Mouse (Mus musculus) mesoderm, embryonic 11.5 days (tissue): ENCODE measurements at regions not wholly inside any gene's neighbourhood (a gene's known extent, or its start where the extent isn't known, plus 50 kb on each side); places are given as distances from the start of the nearest gene placed in this dataset.
"Not testable (repeated sequence)": the region's sequence is repeated elsewhere in the genome, so short reads cannot be mapped to it uniquely, and the experiment has no call there.

Source experiments
- DNase-seq: peaks from one replicate; pipeline ENCODE4 v3.0.0-alpha.2; 2012; ENCODE audit warnings: low read depth, low spot score

DNA sequence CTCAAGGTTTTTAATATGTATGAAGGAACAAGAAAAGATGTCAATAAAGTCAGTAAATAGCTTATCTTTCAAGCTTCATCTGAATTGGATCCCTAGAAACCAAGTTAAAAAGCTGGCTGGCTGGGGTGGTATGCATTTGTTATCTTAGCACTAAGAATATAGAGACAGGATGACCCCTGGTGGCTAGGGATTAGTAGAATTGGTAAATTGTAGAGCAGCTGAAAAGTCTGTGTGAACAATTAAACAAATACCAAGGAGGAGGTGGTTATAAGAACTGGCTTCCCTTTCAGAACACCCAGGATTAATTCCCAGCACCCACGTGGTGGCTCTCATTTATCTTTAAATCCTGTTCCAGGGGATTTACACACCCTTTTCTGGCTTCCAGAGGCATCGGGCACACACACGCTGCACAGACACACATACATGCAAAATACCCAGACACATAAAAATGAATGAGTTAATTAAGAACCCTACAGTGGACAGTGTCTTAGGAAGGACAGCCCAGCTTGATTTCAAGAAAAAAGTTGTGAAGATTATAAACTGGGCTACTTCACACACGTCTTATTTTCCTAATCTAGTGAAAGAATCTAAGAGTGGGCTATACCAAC, 170.5 kb downstream of the Pdzph1 start:
- DNase-seq: peak; percentile 17

DNA sequence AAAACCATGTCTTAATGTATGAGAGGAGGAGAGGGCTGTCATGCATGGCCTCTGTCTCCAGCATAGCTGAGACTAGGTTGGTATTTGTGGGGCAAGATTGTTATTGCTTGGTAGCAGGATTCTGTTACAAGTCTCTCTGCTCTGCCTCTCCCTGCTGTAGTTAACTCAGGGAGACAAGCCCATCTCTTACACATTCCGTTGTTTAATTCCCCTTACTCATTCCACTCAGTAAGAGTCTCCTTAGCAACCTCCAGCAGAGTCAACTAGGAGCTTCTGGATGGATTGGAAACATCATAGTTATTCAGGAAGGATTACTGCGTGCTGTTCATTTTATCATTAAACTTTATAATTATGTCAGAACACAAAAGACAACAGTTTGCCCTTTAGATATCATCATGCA, 171.8 kb downstream of the Pdzph1 start:
- no peak for DNase-seq

DNA sequence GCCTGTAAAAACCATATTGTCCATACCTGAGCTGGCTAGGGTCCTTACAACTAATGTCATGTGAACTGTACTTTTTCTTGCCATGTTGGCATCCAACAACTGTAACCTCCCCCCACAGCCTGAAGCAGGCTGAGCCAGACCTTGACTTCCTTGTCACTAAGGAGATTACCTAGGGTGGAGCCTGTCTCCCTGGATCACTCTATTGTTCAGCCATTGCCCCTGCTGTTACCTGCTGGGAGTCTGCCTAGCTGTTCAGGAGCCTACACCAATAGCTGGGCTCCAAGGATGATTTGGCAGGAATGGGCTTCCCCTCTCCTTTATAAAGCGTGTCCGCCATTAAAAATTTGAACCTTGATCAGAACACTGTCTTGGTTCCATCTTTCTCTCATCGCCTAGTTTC, 215.7 kb downstream of the Pdzph1 start:
- DNase-seq: not testable (repeated sequence)

DNA sequence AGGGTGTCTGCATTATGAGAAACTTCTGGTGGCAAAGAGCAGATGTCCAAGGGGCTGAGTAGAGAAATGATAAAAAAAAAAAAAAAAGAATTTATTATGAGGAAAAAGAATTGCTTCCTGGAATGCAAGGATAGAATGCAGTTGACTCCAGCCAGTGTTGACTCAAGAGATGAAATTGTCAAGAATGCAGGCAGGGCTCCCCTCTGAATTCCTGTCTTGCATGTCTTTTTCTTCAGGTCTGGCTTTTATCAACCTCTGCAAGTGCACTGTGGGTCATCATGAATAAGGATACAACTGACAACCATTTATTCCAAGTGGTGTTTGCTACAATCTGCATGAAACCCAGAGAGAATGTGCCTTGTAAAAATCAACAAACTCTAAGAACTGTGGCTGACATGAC, 217.6 kb downstream of the Pdzph1 start:
- DNase-seq: peak; percentile 32

DNA sequence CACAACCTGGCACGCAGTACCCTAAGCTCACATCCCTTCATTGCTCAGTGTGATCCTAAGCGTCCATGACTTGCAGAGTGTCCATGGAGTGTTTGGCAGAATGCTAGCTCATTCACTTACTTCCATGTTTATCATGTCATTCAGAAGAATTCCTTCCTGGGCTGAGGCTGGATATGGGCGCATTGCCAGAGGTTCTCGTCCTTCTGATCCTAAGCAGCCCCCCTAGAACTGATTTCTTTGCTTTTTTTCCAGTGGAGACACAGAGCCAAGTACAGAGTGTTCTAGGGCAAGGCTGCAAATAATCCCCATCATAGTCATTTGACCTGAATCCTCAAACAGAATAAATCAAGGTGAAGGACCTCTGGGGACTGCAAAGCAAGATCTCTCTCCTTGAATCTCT, 226.0 kb downstream of the Pdzph1 start:
- no peak for DNase-seq

DNA sequence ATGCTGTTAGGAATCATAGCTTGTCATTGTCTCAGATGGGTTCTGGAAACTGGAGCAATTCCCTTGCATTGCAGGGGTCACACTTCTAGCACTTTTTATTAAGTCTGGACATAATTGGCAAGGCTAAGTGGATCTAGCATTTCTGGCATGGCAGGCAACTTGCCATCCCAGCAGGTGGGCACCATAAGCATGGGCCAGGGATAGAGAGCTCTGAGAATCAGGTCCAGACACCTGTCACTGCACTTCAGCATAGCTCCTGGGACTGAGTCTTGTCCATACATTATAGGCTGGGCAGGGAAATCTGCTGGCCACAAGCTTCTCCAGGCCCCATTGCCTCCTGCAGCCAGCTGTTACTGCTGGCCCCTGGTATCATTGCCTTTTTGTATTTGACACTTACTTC, 242.2 kb downstream of the Pdzph1 start:
- DNase-seq: no peak

DNA sequence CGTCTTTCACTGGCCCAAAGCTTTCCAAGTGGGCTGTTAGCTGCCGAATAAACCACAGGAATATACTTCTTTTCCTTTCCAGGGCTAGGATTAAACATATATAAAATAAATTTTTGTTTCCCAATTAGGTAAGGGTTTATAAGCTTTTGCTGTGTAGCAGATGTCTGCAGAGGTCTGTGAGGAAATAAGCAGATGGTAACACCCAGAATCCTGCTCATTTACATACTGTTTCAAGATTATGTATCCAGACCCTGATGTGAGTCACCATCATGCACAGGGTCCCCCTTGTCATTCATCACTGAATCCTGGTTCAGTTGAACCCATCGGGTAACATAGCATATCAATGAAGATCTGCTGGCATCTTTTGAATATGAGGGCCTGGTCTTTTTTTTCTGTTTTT, 242.9 kb downstream of the Pdzph1 start:
- DNase-seq: no peak

DNA sequence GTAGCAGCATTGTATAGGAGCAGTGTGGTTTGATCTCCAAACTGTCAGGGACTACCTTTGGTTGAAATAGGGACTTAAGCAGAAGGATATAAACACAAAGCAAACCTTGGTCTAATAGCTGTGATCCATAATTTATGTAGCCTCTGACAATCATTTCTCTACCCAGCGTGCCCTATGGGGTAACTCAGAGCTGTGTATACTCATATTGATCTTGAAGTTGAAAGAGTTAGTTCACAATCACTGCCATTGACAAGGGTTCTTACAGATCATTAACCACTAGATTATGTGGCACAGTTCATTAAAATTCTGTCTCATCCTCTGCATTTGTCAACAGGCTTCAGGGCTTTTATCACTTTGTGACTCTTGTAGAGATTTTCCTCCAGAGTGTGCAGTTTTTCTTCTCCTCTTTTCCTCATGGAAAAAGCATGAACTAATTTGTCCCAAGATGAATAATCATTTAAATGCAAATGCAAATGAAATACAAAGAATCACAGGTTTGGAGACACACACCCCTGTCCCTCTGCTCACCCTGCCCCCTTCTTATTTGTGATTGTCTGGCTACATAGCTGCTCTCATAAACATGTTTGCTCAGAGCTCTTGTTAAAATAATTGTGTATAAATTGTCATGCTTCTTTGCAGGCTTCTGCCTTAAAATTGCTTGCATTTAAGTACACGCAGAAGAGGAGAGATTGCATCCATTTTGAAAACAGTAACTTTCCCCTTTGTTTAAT, 280.3 kb downstream of the Pdzph1 start:
- peak; percentile 2 for DNase-seq

DNA sequence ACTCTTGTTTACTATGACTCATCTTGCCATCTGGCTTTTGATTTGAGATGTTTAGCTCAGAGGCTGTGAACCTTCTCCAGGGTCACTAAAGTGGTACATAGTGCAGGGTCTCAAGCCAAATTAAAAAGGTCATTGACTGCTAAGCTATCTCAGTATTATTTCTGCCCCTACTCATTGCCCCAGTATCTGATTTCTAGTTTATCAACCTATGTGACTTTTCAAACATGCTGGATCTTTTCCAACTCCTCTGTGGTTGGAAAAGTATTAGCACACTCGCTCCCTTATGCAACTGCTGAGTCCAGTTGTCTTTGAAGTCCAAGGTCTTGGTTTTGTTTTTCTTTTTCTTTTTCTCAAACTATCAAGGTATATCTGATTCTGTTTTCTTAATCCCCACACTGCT, 301.0 kb downstream of the Pdzph1 start:
- no peak for DNase-seq

DNA sequence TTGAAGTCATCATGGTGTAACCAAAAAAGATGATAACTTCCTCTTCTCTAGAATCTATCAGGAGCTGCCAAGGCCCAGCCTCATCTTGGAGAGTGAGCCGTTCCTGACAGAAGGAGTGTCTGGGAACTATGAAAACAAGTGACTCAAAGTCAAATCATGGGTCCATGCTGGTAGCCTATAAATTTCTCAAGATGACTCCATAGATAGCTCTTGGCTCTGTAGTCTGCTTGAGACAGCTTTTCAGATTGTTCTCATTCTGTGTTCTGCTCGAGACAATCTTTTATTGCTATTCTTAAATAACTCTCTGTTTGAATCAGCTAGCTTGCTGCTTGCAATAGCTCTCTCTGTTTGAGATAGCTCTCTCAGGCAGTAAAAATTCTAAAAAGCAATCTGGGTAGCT, 318.9 kb downstream of the Pdzph1 start:
- no peak for DNase-seq

DNA sequence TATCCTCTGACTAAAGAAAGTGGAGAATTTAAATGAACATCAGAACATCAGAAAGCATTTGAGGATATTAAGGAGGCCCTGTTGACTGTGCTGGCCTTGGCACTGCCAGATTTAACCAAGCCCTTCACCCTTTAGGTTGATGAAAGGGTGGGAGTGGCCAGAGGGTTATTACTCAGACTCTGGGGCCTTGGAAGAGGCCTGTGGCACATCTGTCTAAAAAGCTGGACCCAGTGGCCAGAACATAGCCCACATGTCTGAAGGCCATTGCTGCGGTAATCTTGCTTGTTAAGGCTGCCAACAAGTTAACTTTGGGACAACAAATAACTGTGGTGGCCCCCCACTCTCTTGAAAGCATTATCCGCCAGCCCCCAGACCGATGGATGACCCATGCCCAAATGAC, 323.1 kb downstream of the Pdzph1 start:
- DNase-seq: no peak

DNA sequence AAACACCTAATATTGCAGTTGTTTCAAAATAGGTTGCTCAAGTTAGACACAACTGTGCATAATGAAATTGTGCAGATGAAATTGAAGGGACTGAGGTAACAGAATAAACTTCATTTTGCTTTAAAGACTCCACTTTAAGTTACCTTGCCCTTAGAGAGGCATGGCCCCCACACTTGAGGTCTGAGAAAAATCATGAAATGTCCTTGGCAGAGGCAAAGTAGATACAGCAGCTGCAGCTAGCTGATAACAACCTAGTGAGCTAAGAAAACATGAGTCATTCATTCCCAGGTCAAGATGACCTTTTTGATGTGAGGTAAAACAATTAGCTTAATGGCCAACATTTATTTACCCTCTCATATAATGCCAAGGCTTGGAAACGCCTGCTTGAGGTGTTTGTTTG, 347.4 kb downstream of the Pdzph1 start:
- no peak for DNase-seq

DNA sequence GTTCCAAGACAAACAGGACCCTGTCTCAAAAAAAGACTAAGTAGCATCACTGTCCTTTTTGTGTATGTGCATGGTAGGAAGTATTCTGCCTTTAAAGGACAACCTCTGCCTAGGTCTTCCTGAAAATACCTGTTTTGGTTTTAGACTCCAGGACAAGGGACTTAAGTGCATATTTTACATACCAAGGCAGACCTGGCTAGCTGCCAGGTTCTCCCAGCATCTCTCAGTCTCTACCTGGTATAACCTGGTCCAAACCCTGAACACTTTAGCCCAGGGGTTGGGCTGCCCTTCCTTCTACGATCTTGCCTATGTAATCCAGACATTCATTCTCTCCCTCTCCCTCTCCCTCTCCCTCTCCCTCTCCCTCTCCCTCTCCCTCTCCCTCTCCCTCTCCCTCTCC, 348.9 kb downstream of the Pdzph1 start:
- DNase-seq: peak; percentile 2

DNA sequence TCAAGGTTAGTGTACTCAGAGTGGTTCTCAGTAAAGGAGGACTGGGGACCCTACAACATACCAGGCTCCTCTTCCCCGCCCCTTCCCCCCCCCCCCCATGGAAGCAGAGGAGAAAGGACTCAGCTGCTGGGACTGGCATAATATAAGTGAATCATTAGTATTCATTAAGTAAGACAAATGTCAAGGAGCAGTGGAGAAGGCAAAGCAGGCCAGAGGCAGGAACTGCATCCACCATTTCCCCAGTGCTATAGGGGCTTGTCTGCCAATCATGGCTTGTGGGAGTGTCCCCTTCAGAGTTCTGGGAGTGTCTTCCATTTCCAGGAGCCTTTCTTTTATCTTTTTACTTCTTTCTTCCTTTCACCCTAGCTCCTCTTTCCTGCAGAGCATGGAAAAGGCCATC, 392.3 kb downstream of the Pdzph1 start:
- DNase-seq: no peak

DNA sequence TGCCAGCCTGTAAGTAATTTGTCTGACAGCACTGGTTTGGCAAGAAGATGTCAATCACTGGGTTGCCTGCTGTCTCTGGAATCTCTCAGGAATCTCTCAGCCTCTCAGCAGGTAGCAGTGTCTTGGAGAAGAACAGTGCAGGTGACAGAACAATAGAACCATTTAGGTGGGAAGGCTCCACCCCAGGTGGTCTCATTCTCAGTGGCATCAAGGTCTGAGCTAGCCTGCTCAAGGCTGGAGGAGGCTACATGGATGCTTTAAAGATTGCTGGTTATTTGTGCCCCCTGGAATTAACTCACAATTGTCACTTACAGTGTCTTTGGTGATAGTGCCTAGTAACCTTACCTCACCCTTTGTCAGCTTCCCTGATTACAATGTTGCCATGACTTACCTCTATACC, 394.5 kb downstream of the Pdzph1 start:
- DNase-seq: no peak

DNA sequence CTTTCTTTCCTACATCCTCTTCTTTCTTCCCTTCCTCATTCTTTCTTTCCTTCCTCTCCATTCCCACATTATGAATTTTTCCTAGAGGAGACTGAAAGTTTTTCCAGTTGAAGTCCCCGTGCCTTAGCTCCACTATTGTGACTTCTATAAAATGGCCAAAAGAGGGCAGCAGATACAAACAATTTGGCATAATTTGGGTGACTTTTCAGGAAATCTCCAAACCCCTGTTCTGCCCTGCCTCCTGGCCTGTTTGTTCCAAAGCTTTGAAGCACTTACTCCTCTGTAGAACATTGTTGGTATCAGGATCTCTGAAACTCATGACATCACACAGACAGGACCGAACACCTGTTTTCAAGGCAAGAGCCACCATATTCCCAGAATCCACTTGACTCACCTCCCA, 403.2 kb downstream of the Pdzph1 start:
- DNase-seq: peak; percentile 42

DNA sequence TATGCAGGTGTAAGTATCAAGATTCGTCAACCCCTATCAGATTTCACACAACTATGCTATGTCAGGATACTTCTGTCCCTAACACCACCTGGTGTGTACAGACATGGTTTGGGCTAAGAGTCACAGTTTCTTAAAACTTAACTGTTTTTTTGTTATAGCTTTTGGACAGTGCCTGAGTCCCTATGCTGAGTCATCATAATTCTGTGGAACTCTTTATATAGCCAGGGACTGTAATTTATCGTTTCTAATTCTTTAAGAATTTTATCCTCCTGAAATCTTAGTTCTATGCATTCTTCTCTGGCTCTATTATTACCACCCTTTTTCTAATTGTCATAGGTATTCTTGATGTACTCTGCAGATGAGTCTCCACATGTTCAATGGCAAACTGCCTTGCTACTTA, 418.3 kb downstream of the Pdzph1 start:
- no peak for DNase-seq
